In the genomic region with DNA sequence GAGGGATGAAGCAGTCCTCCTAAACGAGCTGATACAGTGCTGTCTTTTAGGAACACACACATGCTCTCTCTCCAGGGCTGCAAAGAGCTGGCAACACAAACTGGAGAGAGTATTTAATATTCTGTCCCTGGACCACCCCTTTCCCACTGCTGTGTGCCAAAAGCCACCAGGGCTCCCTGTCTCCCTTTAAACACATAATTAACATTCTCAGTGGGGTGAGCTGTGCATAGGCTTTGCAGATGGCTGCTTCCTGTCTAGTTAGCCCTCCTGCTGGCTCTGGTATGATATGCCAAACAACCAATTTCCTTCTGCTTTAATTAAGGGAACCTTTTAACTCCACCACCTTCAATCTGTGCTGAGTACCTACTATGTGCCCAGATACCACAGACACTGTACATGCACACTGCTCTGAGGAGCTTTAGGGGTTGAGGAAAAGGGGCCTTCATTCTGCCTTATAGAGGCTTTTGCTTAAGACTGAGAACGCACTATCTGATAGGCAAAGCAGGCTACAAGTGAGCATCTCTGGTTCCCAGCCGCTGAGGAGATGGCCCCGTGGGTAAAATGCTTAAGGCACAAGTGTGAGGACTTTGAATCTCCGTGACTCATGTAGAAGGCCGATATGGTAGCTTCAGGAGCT, we compare ENCODE assay signal across 11 mouse cellular contexts.
DNase-seq lines count a peak whose midpoint lies in the region; ATAC-seq and TF ChIP-seq lines count a peak whose summit lies in the region.
"Had no signal": no experiment of that assay in that cellular context is flagged by ENCODE, and none has a peak within 500 bp of the region (broad histone marks: within the 10 kb centered on the region; RNA-seq: fewer than 3 reads in every experiment).

No protein-coding gene starts in this region.

- no peaks in the 10 kb centered on the region for H3K9me3 ChIP-seq in forebrain, embryonic 11.5 days (ENCODE audit: control insufficient read depth, low read length)
- no peaks in the 10 kb centered on the region for H3K9me3 ChIP-seq in forebrain, embryonic 10.5 days
- H3K9me3 ChIP-seq in midbrain, embryonic 13.5 days = no peaks in the 10 kb centered on the region
- no peaks in the 10 kb centered on the region for H3K9me3 ChIP-seq in midbrain, embryonic 10.5 days (replicated peaks)
- H3K9me3 ChIP-seq in hindbrain, embryonic 16.5 days (ENCODE audit: control insufficient read depth, low read length) = no peaks in the 10 kb centered on the region
- no peaks in the 10 kb centered on the region for H3K9me3 ChIP-seq in midbrain, postnatal 0 days (ENCODE audit: low read length)

- 74% methylated on average over 6 of the region's 6 CpGs for WGBS in forebrain, embryonic 11.5 days
- WGBS in forebrain, embryonic 10.5 days = 82% methylated on average over 6 of the region's 6 CpGs
- WGBS in midbrain, embryonic 13.5 days = 77% methylated on average over 6 of the region's 6 CpGs
- 74% methylated on average over 6 of the region's 6 CpGs for whole genome bisulfite sequencing in midbrain, embryonic 10.5 days
- 62% methylated on average over 6 of the region's 6 CpGs for WGBS in hindbrain, embryonic 16.5 days
- 61% methylated on average over 6 of the region's 6 CpGs for whole genome bisulfite sequencing in midbrain, postnatal 0 days

- no peak overlapping the region for H3K27ac ChIP-seq in forebrain, embryonic 11.5 days (ENCODE audit: low read depth, low read length)
- H3K27ac ChIP-seq in forebrain, embryonic 10.5 days = no peak overlapping the region
- no peak overlapping the region for H3K27ac ChIP-seq in midbrain, embryonic 13.5 days
- H3K27ac ChIP-seq in midbrain, embryonic 10.5 days (replicated peaks) = no peak overlapping the region
- H3K27ac ChIP-seq in hindbrain, embryonic 16.5 days (ENCODE audit: low read depth, low read length) = no peak overlapping the region
- no peak overlapping the region for H3K27ac ChIP-seq in midbrain, postnatal 0 days (ENCODE audit: low read depth, low read length)
- H3K27ac ChIP-seq: kidney, postnatal 0 days had no signal

- no peaks in the 10 kb centered on the region for H3K4me1 ChIP-seq in forebrain, embryonic 11.5 days (replicated peaks; ENCODE audit: control insufficient read depth, insufficient read depth, low read length)
- H3K4me1 ChIP-seq in forebrain, embryonic 10.5 days = peaks cover 7% of the 10 kb centered on the region
- H3K4me1 ChIP-seq in midbrain, embryonic 13.5 days (replicated peaks) = no peaks in the 10 kb centered on the region; the same call in 1 of the 2 replicates
- H3K4me1 ChIP-seq in midbrain, embryonic 10.5 days = no peaks in the 10 kb centered on the region
- H3K4me1 ChIP-seq in hindbrain, embryonic 16.5 days (ENCODE audit: control insufficient read depth, insufficient read depth, low read depth, low read length) = peaks cover 4% of the 10 kb centered on the region; the same call in 1 of the 2 replicates
- H3K4me1 ChIP-seq in midbrain, postnatal 0 days (ENCODE audit: insufficient read depth, low read length) = no peaks in the 10 kb centered on the region
- H3K4me1 ChIP-seq: megakaryocyte, embryonic 14.5 days had no signal

- 0 out of 2 replicates have a peak, but pooled peaks have one; percentile 36 for ATAC-seq in forebrain, embryonic 11.5 days (replicated peaks; ENCODE audit: low FRiP score)
- ATAC-seq in midbrain, embryonic 13.5 days = peak; percentile 58; the same call in 1 of the 2 replicates
- peak; percentile 98 for ATAC-seq in hindbrain, embryonic 16.5 days
- ATAC-seq in midbrain, postnatal 0 days (ENCODE audit: low FRiP score) = peak; percentile 62; the same call in 1 of the 2 replicates

- H3K9ac ChIP-seq in forebrain, embryonic 11.5 days (ENCODE audit: low read length) = no peak overlapping the region
- H3K9ac ChIP-seq in midbrain, embryonic 13.5 days (replicated peaks) = no peak overlapping the region
- no peak overlapping the region for H3K9ac ChIP-seq in hindbrain, embryonic 16.5 days (ENCODE audit: low read depth, low read length)
- no peak overlapping the region for H3K9ac ChIP-seq in midbrain, postnatal 0 days (replicated peaks; ENCODE audit: low read length, poor library complexity, severe bottlenecking)

- H3K4me3 ChIP-seq in forebrain, embryonic 11.5 days (ENCODE audit: low read depth, low read length) = no peak overlapping the region
- no peak overlapping the region for H3K4me3 ChIP-seq in forebrain, embryonic 10.5 days
- no peak overlapping the region for H3K4me3 ChIP-seq in midbrain, embryonic 13.5 days (replicated peaks)
- H3K4me3 ChIP-seq in midbrain, embryonic 10.5 days = no peak overlapping the region
- no peak overlapping the region for H3K4me3 ChIP-seq in hindbrain, embryonic 16.5 days (ENCODE audit: low read length)
- no peak overlapping the region for H3K4me3 ChIP-seq in midbrain, postnatal 0 days (ENCODE audit: low read depth, low read length)
- H3K4me3 ChIP-seq: megakaryocyte, embryonic 14.5 days had no signal

- no peak for TF ChIP-seq CTCF in midbrain, postnatal 0 days (IDR thresholded peaks at IDR 0.05)

- H3K4me2 ChIP-seq in forebrain, embryonic 11.5 days (ENCODE audit: low read depth, low read length, severe bottlenecking) = no peak overlapping the region
- H3K4me2 ChIP-seq in midbrain, embryonic 13.5 days (replicated peaks) = no peak overlapping the region
- H3K4me2 ChIP-seq in hindbrain, embryonic 16.5 days (ENCODE audit: low read length) = no peak overlapping the region
- no peak overlapping the region for H3K4me2 ChIP-seq in midbrain, postnatal 0 days (ENCODE audit: low read depth, low read length, poor library complexity, severe bottlenecking)

- intact Hi-C loops in gastrocnemius, postnatal 36 days (cut with DNase I) = no loop called here

- H3K27me3 ChIP-seq in forebrain, embryonic 11.5 days (ENCODE audit: control insufficient read depth, insufficient read depth, low read length) = no peaks in the 10 kb centered on the region
- no peaks in the 10 kb centered on the region for H3K27me3 ChIP-seq in forebrain, embryonic 10.5 days (ENCODE audit: poor library complexity, severe bottlenecking)
- no peaks in the 10 kb centered on the region for H3K27me3 ChIP-seq in midbrain, embryonic 13.5 days
- H3K27me3 ChIP-seq in midbrain, embryonic 10.5 days (ENCODE audit: low read depth, poor library complexity, severe bottlenecking) = no peaks in the 10 kb centered on the region
- H3K27me3 ChIP-seq in hindbrain, embryonic 16.5 days (replicated peaks; ENCODE audit: control insufficient read depth, insufficient read depth, low read length) = no peaks in the 10 kb centered on the region
- H3K27me3 ChIP-seq in midbrain, postnatal 0 days (ENCODE audit: insufficient read depth, low read length) = no peaks in the 10 kb centered on the region
- H3K27me3 ChIP-seq: megakaryocyte, embryonic 14.5 days had no signal

- no peak for DNase-seq in forebrain, embryonic 11.5 days (ENCODE audit: low spot score)
- no peak for DNase-seq in forebrain, embryonic 10.5 days (ENCODE audit: extremely low spot score, low spot score)
- no peak for DNase-seq in midbrain, embryonic 10.5 days (ENCODE audit: low spot score)
- peak; percentile 88 for DNase-seq in midbrain, postnatal 0 days (ENCODE audit: low spot score)
- DNase-seq in gastrocnemius, postnatal 36 days = no peak
- DNase-seq in thymus, adult 18-20 months = no peak
- DNase-seq: right cerebral cortex, postnatal 14 days had no signal

- no peaks in the 10 kb centered on the region for H3K36me3 ChIP-seq in forebrain, embryonic 11.5 days (ENCODE audit: control insufficient read depth, insufficient read depth, low read length)
- no peaks in the 10 kb centered on the region for H3K36me3 ChIP-seq in forebrain, embryonic 10.5 days (replicated peaks)
- no peaks in the 10 kb centered on the region for H3K36me3 ChIP-seq in midbrain, embryonic 13.5 days
- no peaks in the 10 kb centered on the region for H3K36me3 ChIP-seq in midbrain, embryonic 10.5 days
- no peaks in the 10 kb centered on the region for H3K36me3 ChIP-seq in hindbrain, embryonic 16.5 days (ENCODE audit: control insufficient read depth, insufficient read depth, low read length)
- H3K36me3 ChIP-seq in midbrain, postnatal 0 days (ENCODE audit: insufficient read depth, low read length) = no peaks in the 10 kb centered on the region

Comparison
In these comparisons a context has a peak if more than half of its experiments do, and no peak if none do; other contexts are left out.
1. ATAC-seq: peak in every context shown above with its lines; median percentile 98 in hindbrain, embryonic 16.5 days; 62 in midbrain, postnatal 0 days; 58 in midbrain, embryonic 13.5 days; 36 in forebrain, embryonic 11.5 days.